Mouse (Mus musculus) C2C12 (cell line): ENCODE data around the gene Pum3. TPM values are rescaled to one million over a fixed set of nuclear protein-coding genes. Genes with fewer than 3 reads are reported as not detected.

Experiments
- H3K27me3 ChIP-seq: one replicate; pipeline ENCODE4 v1.6.1; 2011; ENCODE audit not compliant: control insufficient read depth, insufficient read depth, insufficient read length
- H3K36me3 ChIP-seq: one replicate; pipeline ENCODE4 v1.6.1; 2011; ENCODE audit not compliant: control insufficient read depth, insufficient read depth
- H3K4me3 ChIP-seq: one replicate; pipeline ENCODE4 v1.5.1; 2011; ENCODE audit warnings: mild to moderate bottlenecking, control low read depth; ENCODE audit not compliant: poor library complexity, insufficient read depth, severe bottlenecking
- H3K79me2 ChIP-seq: one replicate; pipeline ENCODE4 v1.6.1; 2011; ENCODE audit not compliant: control insufficient read depth, insufficient read depth
- H3K79me3 ChIP-seq: one replicate; pipeline ENCODE4 v1.6.1; 2011; ENCODE audit warnings: low read depth, control low read depth
- H3ac ChIP-seq: one replicate; pipeline ENCODE3; 2011; ENCODE audit warnings: low read depth; ENCODE audit not compliant: control insufficient read depth, insufficient read length
- CEBPB ChIP-seq: IDR thresholded peaks from one replicate; pipeline ENCODE4 v1.6.1; 2011; ENCODE audit warnings: low read depth, mild to moderate bottlenecking, control low read depth, moderate library complexity
- CTCF ChIP-seq: IDR thresholded peaks from one replicate; pipeline ENCODE4 v1.5.1; 2011; ENCODE audit not compliant: control insufficient read depth, insufficient read depth, insufficient read length
- FOSL1 ChIP-seq: IDR thresholded peaks from one replicate; pipeline ENCODE4 v1.8.0; 2011; ENCODE audit warnings: mild to moderate bottlenecking, low read length; ENCODE audit not compliant: poor library complexity, insufficient read depth, severe bottlenecking
- MAX ChIP-seq: IDR thresholded peaks from one replicate; pipeline ENCODE4 v1.6.1; 2011; ENCODE audit warnings: mild to moderate bottlenecking, control low read depth
- MYOD1 ChIP-seq: IDR thresholded peaks from one replicate; pipeline ENCODE4 v1.6.1; 2011; ENCODE audit warnings: low read depth; ENCODE audit not compliant: control insufficient read depth, insufficient read length
- MYOG ChIP-seq: IDR thresholded peaks from one replicate; pipeline ENCODE4 v1.6.1; 2011; ENCODE audit not compliant: control insufficient read depth, insufficient read length; ENCODE audit errors: extremely low read depth
- USF1 ChIP-seq: IDR thresholded peaks from one replicate; pipeline ENCODE4 v1.6.1; 2011; ENCODE audit warnings: low read depth, mild to moderate bottlenecking, control low read depth, moderate library complexity
- long read RNA-seq, 2 experiments: library from polyadenylated mRNA; unstranded; transcript quantifications; one replicate each; pipeline ENCODE4 v2.0.0; 2019 to 2020
- polyA plus RNA-seq: library from polyadenylated mRNA; unstranded; fragments of >200 nt; fragmentation: generic; extraction: Trizol; gene quantifications from one replicate; pipeline ENCODE4 v1.2.1, GENCODE M21; 2012; ENCODE audit warnings: missing spikeins

The Pum3 gene
- polyA plus RNA-seq: 55.0 TPM
- long read RNA-seq, experiment 1, transcript Pum3-201 (18 exons, 3,471 nt): major isoform, 44 of 75 reads
- long read RNA-seq, experiment 1, partial matches to known transcripts: 22 of 75 reads
- long read RNA-seq, experiment 1, other reads (novel, unspliced or antisense): 9 of 75 reads
- long read RNA-seq, experiment 2, transcript Pum3-201 (18 exons, 3,471 nt): major isoform, 786 of 1,054 reads
- long read RNA-seq, experiment 2, partial matches to known transcripts: 201 of 1,054 reads
- long read RNA-seq, experiment 2, other reads (novel, unspliced or antisense): 67 of 1,054 reads

DNA sequence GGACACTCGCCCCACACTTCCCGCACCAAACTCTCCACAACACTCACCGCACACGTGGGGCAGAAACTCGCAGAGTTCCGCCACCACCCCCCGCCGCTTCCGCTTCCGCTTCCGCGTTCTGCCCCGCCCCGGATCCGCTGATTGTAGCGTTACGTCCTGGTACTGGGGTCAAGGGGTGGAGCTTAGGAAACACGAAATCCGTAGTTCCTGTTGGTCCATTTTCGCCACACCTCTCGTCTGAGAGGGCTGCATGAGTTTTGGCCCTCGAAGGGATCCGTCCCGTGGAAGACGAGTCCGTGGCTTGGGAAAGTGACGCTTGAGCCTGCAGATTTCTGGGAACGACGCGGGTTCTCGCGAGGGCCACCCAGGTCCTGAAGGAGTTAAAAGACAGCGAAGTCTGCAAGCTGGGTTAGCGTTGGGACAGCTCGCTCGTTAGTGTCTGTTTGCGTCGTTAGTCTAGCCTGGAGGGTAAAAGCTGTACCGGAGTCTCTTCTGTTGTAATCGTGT lies at the start of gene Pum3:
TSS of gene Pum3 (minus strand) at position 81 of the 507 bp plus-strand sequence.
- peak; percentile 87 for TF ChIP-seq MAX
- TF ChIP-seq USF1: peak; percentile 8
- TF ChIP-seq MYOD1: no peak
- H3K79me2 ChIP-seq: peaks cover 44% of the 10 kb centered on the region
- H3ac ChIP-seq: peak within 1 kb of the TSS; percentile 75
- peaks cover 25% of the 10 kb centered on the region for H3K36me3 ChIP-seq
- no peaks in the 10 kb centered on the region for H3K27me3 ChIP-seq
- H3K4me3 ChIP-seq: peak within 1 kb of the TSS; percentile 87
- H3K79me3 ChIP-seq: peaks cover 27% of the 10 kb centered on the region

- Histone ChIP-seq H3ac (no peak overlapping the region), H3K36me3 (no peaks in the 10 kb centered on the region), H3K79me2 (no peaks in the 10 kb centered on the region), H3K4me3 (no peak overlapping the region), H3K27me3 (peaks cover 4% of the 10 kb centered on the region), H3K79me3 (no peaks in the 10 kb centered on the region)
- TF ChIP-seq MYOG (no peak), FOSL1 (no peak), USF1 (no peak), MYOD1 (no peak), CEBPB (no peak), CTCF (no peak), MAX (no peak)
Measured at GRCm38 (mm10) chr19:27466691-27467090, 37.1 kb upstream of the Pum3 start.

DNA sequence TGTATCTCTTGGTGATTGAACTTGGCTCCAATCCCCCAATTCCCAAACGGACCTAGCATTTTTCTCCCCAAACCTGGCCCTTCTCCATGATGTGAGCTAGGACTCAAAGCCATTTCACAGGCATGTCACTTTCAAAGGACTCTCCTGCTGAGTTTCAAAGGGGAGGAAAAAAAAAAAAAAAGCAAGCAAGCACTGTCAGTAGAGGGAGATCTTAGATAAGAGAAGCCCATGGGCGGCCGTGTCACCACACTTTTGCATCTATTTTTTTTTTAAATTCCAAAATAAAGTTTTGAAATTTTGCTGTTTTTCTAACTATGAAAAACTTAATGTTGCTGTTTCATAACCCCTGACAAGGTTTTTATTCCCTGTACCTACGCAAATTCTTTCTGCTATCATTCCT lies 33.0 kb upstream of the Pum3 start:
- H3K79me3 ChIP-seq: no peaks in the 10 kb centered on the region
- no peak overlapping the region for H3ac ChIP-seq
- H3K79me2 ChIP-seq: no peaks in the 10 kb centered on the region
- peaks cover 12% of the 10 kb centered on the region for H3K27me3 ChIP-seq
- no peak overlapping the region for H3K4me3 ChIP-seq
- H3K36me3 ChIP-seq: no peaks in the 10 kb centered on the region
- TF ChIP-seq CTCF: no peak
- TF ChIP-seq MYOD1: no peak
- TF ChIP-seq FOSL1: no peak
- TF ChIP-seq USF1: no peak
- TF ChIP-seq MYOG: no peak
- TF ChIP-seq MAX: no peak
- TF ChIP-seq CEBPB: no peak

DNA sequence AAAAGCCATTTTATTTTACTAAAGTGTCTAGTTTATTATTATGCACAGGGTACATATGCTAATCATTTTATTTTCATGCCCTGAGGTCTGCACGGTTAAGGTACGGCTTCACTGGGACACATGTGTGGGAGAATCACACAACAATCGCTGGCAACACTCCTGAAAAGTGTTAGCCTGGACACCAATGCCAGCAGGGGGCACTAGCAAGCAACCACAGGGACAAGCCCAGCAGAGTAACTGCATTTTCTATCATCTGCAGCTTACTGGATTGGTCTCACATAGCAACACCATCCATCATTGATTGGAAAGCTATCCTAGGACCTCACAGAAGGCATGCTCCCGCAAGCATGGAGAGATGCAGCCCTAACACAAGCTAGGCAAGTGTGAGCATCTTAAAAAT lies 20.8 kb upstream of the Pum3 start:
- Histone ChIP-seq H3K4me3 (no peak overlapping the region), H3K79me2 (no peaks in the 10 kb centered on the region), H3K79me3 (no peaks in the 10 kb centered on the region), H3K36me3 (no peaks in the 10 kb centered on the region), H3K27me3 (no peaks in the 10 kb centered on the region), H3ac (no peak overlapping the region)
- TF ChIP-seq CTCF (peak; percentile 77), FOSL1 (no peak)

DNA sequence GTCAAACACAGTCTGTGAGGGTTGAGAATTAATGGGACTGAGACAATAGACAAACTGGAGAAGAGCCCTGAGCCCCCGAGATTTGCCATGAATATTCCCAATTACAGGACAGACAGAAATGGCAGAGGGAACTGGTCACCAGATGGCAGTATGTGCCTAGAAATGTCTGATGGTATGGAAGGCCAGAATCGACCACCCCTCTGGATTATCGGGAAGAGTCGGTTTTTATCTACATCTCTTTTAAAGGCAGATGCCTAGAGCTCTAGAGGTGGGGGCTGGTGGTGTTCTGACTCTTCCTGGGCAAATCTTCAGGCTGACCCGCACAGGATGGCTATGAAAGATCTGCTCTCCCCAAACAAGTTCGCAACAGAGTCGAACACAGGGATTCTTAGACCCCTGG lies 17.9 kb upstream of the Pum3 start:
- no peak overlapping the region for H3K4me3 ChIP-seq
- H3K36me3 ChIP-seq: no peaks in the 10 kb centered on the region
- H3K79me3 ChIP-seq: no peaks in the 10 kb centered on the region
- no peaks in the 10 kb centered on the region for H3K79me2 ChIP-seq
- no peaks in the 10 kb centered on the region for H3K27me3 ChIP-seq
- H3ac ChIP-seq: no peak overlapping the region
- TF ChIP-seq CTCF (peak; percentile 49), MYOD1 (no peak)

DNA sequence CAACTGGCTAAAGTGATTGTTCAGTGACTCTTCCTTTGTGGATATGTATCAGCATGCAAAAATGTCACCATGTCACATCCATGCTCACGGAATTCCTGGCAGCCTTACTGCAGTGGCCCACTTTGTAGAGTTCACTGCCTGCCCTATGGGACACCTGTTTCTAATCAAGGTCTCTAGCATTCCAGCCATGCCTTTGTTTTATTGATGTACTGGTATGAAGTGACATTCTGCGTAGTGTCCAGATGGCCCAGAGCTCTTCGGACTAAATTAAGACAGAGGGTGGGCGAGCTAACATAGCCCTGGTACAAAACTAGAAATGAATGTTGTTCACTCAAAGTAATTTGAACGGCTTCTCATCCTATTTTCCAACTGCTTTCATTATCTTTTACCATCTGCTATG lies 11.5 kb upstream of the Pum3 start:
- TF ChIP-seq USF1: no peak
- no peak for TF ChIP-seq CEBPB
- no peak for TF ChIP-seq FOSL1
- TF ChIP-seq MAX: no peak
- TF ChIP-seq MYOD1: no peak
- no peak for TF ChIP-seq MYOG
- no peak for TF ChIP-seq CTCF
- no peak overlapping the region for H3ac ChIP-seq

More for the DNA sequence above, 11.5 kb upstream of the Pum3 start:
- H3K79me2 ChIP-seq: no peaks in the 10 kb centered on the region
- no peaks in the 10 kb centered on the region for H3K27me3 ChIP-seq
- H3K79me3 ChIP-seq: no peaks in the 10 kb centered on the region
- no peaks in the 10 kb centered on the region for H3K36me3 ChIP-seq
- no peak overlapping the region for H3K4me3 ChIP-seq
